Comparison of ENCODE assay signal across 8 mouse cellular contexts in genomic region chr9:21592703-21593121, GRCm38 (mm10). TPM values are rescaled to one million over a fixed set of nuclear protein-coding genes. Genes with fewer than 3 reads are reported as not detected.
A peak's percentile ranks its signal among the peaks of the same experiment; 100 is the strongest.
DNase-seq lines count a peak whose midpoint lies in the region; ATAC-seq and TF ChIP-seq lines count a peak whose summit lies in the region.

Timm29 (plus strand) TSS chr9:21592722.
Yipf2 (minus strand) TSS chr9:21592828.

- peak; percentile 99 for DNase-seq in brain, embryonic 14.5 days (ENCODE audit: low read depth)
- peak; percentile 92 for DNase-seq in liver, adult 2 months (ENCODE audit: extremely low read depth, low read depth, low spot score)
- peak; percentile 96 for DNase-seq in splenic B cell, adult 2 months (ENCODE audit: low read depth, low spot score)

- peak; percentile 50; the same call in 1 of the 2 replicates for TF ChIP-seq POLR2A in brain, embryonic 14.5 days (IDR thresholded peaks at IDR 0.05; ENCODE audit: borderline replicate concordance, extremely low read depth, insufficient read depth, insufficient read length, poor library complexity, severe bottlenecking)
- TF ChIP-seq POLR2A in liver, adult 2 months (IDR thresholded peaks at IDR 0.05; ENCODE audit: extremely low read depth, insufficient read depth, low read length): peak; percentile 56; the same call in 1 of the 2 replicates
- peak; percentile 80 for TF ChIP-seq POLR2A in myocyte (IDR thresholded peaks at IDR 0.05; ENCODE audit: insufficient read length, low read depth)

- H3K4me3 ChIP-seq in C2C12 (ENCODE audit: insufficient read depth, poor library complexity, severe bottlenecking) (peak within 1 kb of the TSS; percentile 82), myocyte (peak within 1 kb of the TSS; percentile 74)
- H3K4me3 ChIP-seq in erythroblast, embryonic 14.5 days (replicated peaks): peak within 1 kb of the TSS; percentile 84
- peak within 1 kb of the TSS; percentile 78 for H3K4me3 ChIP-seq in heart, embryonic 11.5 days (ENCODE audit: low read depth, low read length)
- peak within 1 kb of the TSS; percentile 92 for H3K4me3 ChIP-seq in kidney, embryonic 16.5 days (ENCODE audit: low read length)
- peak within 1 kb of the TSS; percentile 96 for H3K4me3 ChIP-seq in liver, adult 2 months (ENCODE audit: insufficient read depth, low read depth, low read length)

- TF ChIP-seq CTCF in C2C12 (IDR thresholded peaks at IDR 0.05; ENCODE audit: control insufficient read depth, insufficient read depth, insufficient read length): no peak
- no peak for TF ChIP-seq CTCF in brain, embryonic 14.5 days (IDR thresholded peaks at IDR 0.05; ENCODE audit: borderline replicate concordance, extremely low read depth, insufficient read depth, insufficient read length)
- peak; percentile 10; the same call in 1 of the 2 replicates for TF ChIP-seq CTCF in liver, adult 2 months (IDR thresholded peaks at IDR 0.05; ENCODE audit: low read depth, low read length)

- H3K79me2 ChIP-seq in C2C12 (ENCODE audit: control insufficient read depth, insufficient read depth): peaks cover 28% of the 10 kb centered on the region
- peaks cover 8% of the 10 kb centered on the region; the same call in 1 of the 2 replicates for H3K79me2 ChIP-seq in liver, adult 2 months (ENCODE audit: control insufficient read depth, insufficient read depth, low read length)
- H3K79me2 ChIP-seq in myocyte (ENCODE audit: control insufficient read depth, insufficient read depth): peaks cover 23% of the 10 kb centered on the region

- peaks cover 15% of the 10 kb centered on the region for H3K79me3 ChIP-seq in C2C12 (ENCODE audit: low read depth)

- H3K9ac ChIP-seq in heart, embryonic 11.5 days (ENCODE audit: low read depth, low read length): peak within 1 kb of the TSS; percentile 80
- H3K9ac ChIP-seq in kidney, embryonic 16.5 days (replicated peaks; ENCODE audit: low read length): peak within 1 kb of the TSS; percentile 80
- peak within 1 kb of the TSS; percentile 96 for H3K9ac ChIP-seq in liver, adult 2 months (ENCODE audit: low read depth, low read length)

- H3K4me1 ChIP-seq in erythroblast, embryonic 14.5 days (ENCODE audit: control insufficient read depth): peaks cover 43% of the 10 kb centered on the region
- H3K4me1 ChIP-seq in heart, embryonic 11.5 days (ENCODE audit: control insufficient read depth, insufficient read depth, low read length): peaks cover 12% of the 10 kb centered on the region
- peaks cover 22% of the 10 kb centered on the region for H3K4me1 ChIP-seq in kidney, embryonic 16.5 days (ENCODE audit: insufficient read depth, low read length)
- peaks cover 15% of the 10 kb centered on the region for H3K4me1 ChIP-seq in liver, adult 2 months (ENCODE audit: control insufficient read depth, insufficient read depth, low read length)

- under 1% methylated on average over 30 of the region's 30 CpGs for WGBS in heart, embryonic 11.5 days (ENCODE audit: insufficient replicate concordance)
- 0% methylated on average over 30 of the region's 30 CpGs for WGBS in kidney, embryonic 16.5 days
- under 1% methylated on average over 30 of the region's 30 CpGs for WGBS in liver, adult 2 months

- no peaks in the 10 kb centered on the region for H3K9me3 ChIP-seq in erythroblast, embryonic 14.5 days (ENCODE audit: control insufficient read depth, low read length)
- no peaks in the 10 kb centered on the region for H3K9me3 ChIP-seq in heart, embryonic 11.5 days (replicated peaks; ENCODE audit: control insufficient read depth, low read length)
- no peaks in the 10 kb centered on the region for H3K9me3 ChIP-seq in kidney, embryonic 16.5 days (ENCODE audit: low read length)

- H3ac ChIP-seq in C2C12 (ENCODE audit: control insufficient read depth, insufficient read length, low read depth): peak within 1 kb of the TSS; percentile 77
- H3ac ChIP-seq in myocyte (ENCODE audit: control insufficient read depth, insufficient read length): peak within 1 kb of the TSS; percentile 77

- H3K27ac ChIP-seq in heart, embryonic 11.5 days (ENCODE audit: low read depth, low read length): peak within 1 kb of the TSS; percentile 80
- peak within 1 kb of the TSS; percentile 80 for H3K27ac ChIP-seq in kidney, embryonic 16.5 days (ENCODE audit: low read length)
- H3K27ac ChIP-seq in liver, adult 2 months (replicated peaks; ENCODE audit: insufficient read depth, low read depth, low read length): peak within 1 kb of the TSS; percentile 81

- ATAC-seq in heart, embryonic 11.5 days (replicated peaks; ENCODE audit: insufficient number of reproducible peaks, low FRiP score, low TSS enrichment): peak; percentile 83
- ATAC-seq in kidney, embryonic 16.5 days (ENCODE audit: low FRiP score, low TSS enrichment): peak; percentile 93

- peaks cover 24% of the 10 kb centered on the region for H3K36me3 ChIP-seq in C2C12 (ENCODE audit: control insufficient read depth, insufficient read depth)
- peaks cover 70% of the 10 kb centered on the region for H3K36me3 ChIP-seq in erythroblast, embryonic 14.5 days (ENCODE audit: control insufficient read depth)
- peaks cover 26% of the 10 kb centered on the region for H3K36me3 ChIP-seq in heart, embryonic 11.5 days (ENCODE audit: control insufficient read depth, insufficient read depth, low read length)
- peaks cover 26% of the 10 kb centered on the region for H3K36me3 ChIP-seq in kidney, embryonic 16.5 days (ENCODE audit: insufficient read depth, low read length)
- H3K36me3 ChIP-seq in liver, adult 2 months (ENCODE audit: control insufficient read depth, insufficient read depth, low read length): peaks cover 10% of the 10 kb centered on the region; the same call in 1 of the 2 replicates
- H3K36me3 ChIP-seq in myocyte (ENCODE audit: control insufficient read depth, insufficient read depth): peaks cover 10% of the 10 kb centered on the region
- peaks cover 4% of the 10 kb centered on the region for H3K36me3 ChIP-seq in splenic B cell, adult 2 months (ENCODE audit: control insufficient read depth, insufficient read depth, low read length, poor library complexity, severe bottlenecking)

- H3K27me3 ChIP-seq in C2C12 (ENCODE audit: control insufficient read depth, insufficient read depth, insufficient read length) (no peaks in the 10 kb centered on the region), myocyte (ENCODE audit: control insufficient read depth, insufficient read depth, insufficient read length) (no peaks in the 10 kb centered on the region)
- H3K27me3 ChIP-seq in erythroblast, embryonic 14.5 days (ENCODE audit: control insufficient read depth): no peaks in the 10 kb centered on the region
- H3K27me3 ChIP-seq in heart, embryonic 11.5 days (ENCODE audit: control insufficient read depth, insufficient read depth, low read length): no peaks in the 10 kb centered on the region
- no peaks in the 10 kb centered on the region for H3K27me3 ChIP-seq in kidney, embryonic 16.5 days (ENCODE audit: insufficient read depth, low read length)
- no peaks in the 10 kb centered on the region for H3K27me3 ChIP-seq in liver, adult 2 months (ENCODE audit: control insufficient read depth, insufficient read depth, low read length)
- H3K27me3 ChIP-seq in splenic B cell, adult 2 months (ENCODE audit: control insufficient read depth, insufficient read depth, low read length, poor library complexity, severe bottlenecking): no peaks in the 10 kb centered on the region

- peak within 1 kb of the TSS; percentile 99 for H3K4me2 ChIP-seq in heart, embryonic 11.5 days
- H3K4me2 ChIP-seq in kidney, embryonic 16.5 days (replicated peaks; ENCODE audit: low read depth, low read length): peak within 1 kb of the TSS; percentile 92
- peak within 1 kb of the TSS; percentile 97 for H3K4me2 ChIP-seq in myocyte (ENCODE audit: low read depth)

TF ChIP-seq in C2C12, 6 proteins besides CTCF, POLR2A, EP300 and RAD21:
- TF ChIP-seq MYOD1 (IDR thresholded peaks at IDR 0.05; ENCODE audit: control insufficient read depth, insufficient read length, low read depth) (no peak), MAX (IDR thresholded peaks at IDR 0.05) (peak; percentile 54), MYOG (IDR thresholded peaks at IDR 0.05; ENCODE audit: control insufficient read depth, extremely low read depth, insufficient read length) (no peak)

TF ChIP-seq in myocyte, 11 proteins besides CTCF, POLR2A, EP300 and RAD21:
- TF ChIP-seq TCF3 (IDR thresholded peaks at IDR 0.05; ENCODE audit: insufficient read length, low read depth) (no peak), POLR2AphosphoS2 (IDR thresholded peaks at IDR 0.05; ENCODE audit: insufficient read length, low read depth) (peak; percentile 90), MAX (IDR thresholded peaks at IDR 0.05; ENCODE audit: low read depth) (peak; percentile 72)

RNA-seq across cellular contexts. Expression of gene Timm29, which starts in this region (rescaled TPM):
- polyA plus RNA-seq in C2C12 (2012; fragmentation: generic; extraction: Trizol): 20.8 TPM
- 78.1 and 80.7 TPM in 2 replicates for polyA plus RNA-seq in brain, embryonic 14.5 days (2012; rRNA removed)
- 0.74 and 1.2 TPM in 2 replicates for polyA plus RNA-seq in erythroblast, embryonic 14.5 days (2012)
- 29.5 and 34.0 TPM in 2 replicates for polyA plus RNA-seq in heart, embryonic 11.5 days (2014; fragmentation: Nextera tagmentation; extraction: Ambion mirVana)
- 29.3 and 30.7 TPM in 2 replicates for polyA plus RNA-seq in kidney, embryonic 16.5 days (2015; fragmentation: Nextera tagmentation; extraction: Ambion mirVana)
- total RNA-seq in liver, adult 2 months (2014; rRNA removed): 13.0 and 18.7 TPM in 2 replicates
- polyA plus RNA-seq in liver, adult 2 months (2012; rRNA removed): 26.7 TPM in 2 replicates
- 26.3 TPM for polyA plus RNA-seq in myocyte (2012; fragmentation: generic; extraction: Trizol)

RNA-seq across cellular contexts. Expression of gene Yipf2, which starts in this region (rescaled TPM):
- polyA plus RNA-seq in C2C12 (2012; fragmentation: generic; extraction: Trizol) (12.5 TPM), myocyte (2012; fragmentation: generic; extraction: Trizol) (13.2 TPM)
- polyA plus RNA-seq in brain, embryonic 14.5 days (2012; rRNA removed): 17.5 and 26.8 TPM in 2 replicates
- 0.20 and 0.25 TPM in 2 replicates for polyA plus RNA-seq in erythroblast, embryonic 14.5 days (2012)
- 10.9 and 11.8 TPM in 2 replicates for polyA plus RNA-seq in heart, embryonic 11.5 days (2014; fragmentation: Nextera tagmentation; extraction: Ambion mirVana)
- polyA plus RNA-seq in kidney, embryonic 16.5 days (2015; fragmentation: Nextera tagmentation; extraction: Ambion mirVana): 40.1 and 43.8 TPM in 2 replicates
- 24.6 and 25.9 TPM in 2 replicates for total RNA-seq in liver, adult 2 months (2014; rRNA removed)
- polyA plus RNA-seq in liver, adult 2 months (2012; rRNA removed): 33.5 and 43.9 TPM in 2 replicates

Comparison
In these comparisons a context has a peak if more than half of its experiments do, and no peak if none do; other contexts are left out.
1. Peak in every context shown above with its lines: DNase-seq, ATAC-seq, H3K4me3 ChIP-seq and H3K27ac ChIP-seq.